Mouse (Mus musculus) olfactory bulb, adult 2 months (tissue): ENCODE data around the gene Sbno2.

Experiments used
- CTCF ChIP-seq: fragments of 200-500 bp; IDR thresholded peaks from 2 replicates; pipeline ENCODE4 v1.5.1; 2012; ENCODE audit warnings: low read depth, mild to moderate bottlenecking, low read length, moderate library complexity; ENCODE audit not compliant: insufficient read depth
- POLR2A ChIP-seq: fragments of 200-500 bp; IDR thresholded peaks from 2 replicates; pipeline ENCODE4 v1.6.1; 2012; ENCODE audit warnings: mild to moderate bottlenecking, low read depth, low read length, moderate library complexity; ENCODE audit not compliant: insufficient read depth

DNA sequence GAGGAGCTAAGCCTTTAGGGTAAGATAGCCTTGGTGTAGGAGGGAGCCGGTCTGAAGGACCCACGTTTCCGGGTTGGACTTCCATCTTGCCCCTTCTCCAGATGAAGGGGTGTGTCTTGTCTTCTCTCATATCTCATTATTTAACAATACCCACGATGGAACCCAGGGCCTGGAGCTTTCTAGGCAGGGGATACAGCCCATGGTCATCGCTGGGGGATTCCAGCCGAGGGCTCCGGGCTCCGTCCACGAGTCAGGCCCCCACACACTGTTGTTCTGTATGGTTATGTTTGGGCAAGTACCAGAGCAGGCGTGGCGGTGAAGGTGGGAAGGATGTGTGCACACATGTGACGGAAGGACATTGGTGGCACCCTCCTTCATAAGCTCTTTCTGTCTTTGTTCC, 38.8 kb upstream of the Sbno2 start:
- TF ChIP-seq POLR2A: no peak
- no peak for TF ChIP-seq CTCF
